ENCODE assay signal across 35 mouse cellular contexts in genomic region chr6:55328179-55328578, GRCm38 (mm10). TPM values are rescaled to one million over a fixed set of nuclear protein-coding genes. Genes with fewer than 3 reads are reported as not detected.
A peak's percentile ranks its signal among the peaks of the same experiment; 100 is the strongest.
DNase-seq lines count a peak whose midpoint lies in the region; ATAC-seq and TF ChIP-seq lines count a peak whose summit lies in the region.
"Had no signal": no experiment of that assay in that cellular context is flagged by ENCODE, and none has a peak within 500 bp of the region (broad histone marks: within the 10 kb centered on the region; RNA-seq: fewer than 3 reads in every experiment).

No protein-coding gene starts in this region.

- intact Hi-C loops in heart, adult 2 months (cut with DNase I): no loop called here

- peak overlapping the region; percentile 6; the same call in 1 of the 2 replicates for H3K27ac ChIP-seq in heart, embryonic 15.5 days
- H3K27ac ChIP-seq in heart, adult 2 months: no peak overlapping the region; the same call in 1 of the 2 replicates
- H3K27ac ChIP-seq in kidney, adult 2 months (ENCODE audit: insufficient read depth, low read depth, low read length): peak overlapping the region; percentile 75
- H3K27ac ChIP-seq in kidney, embryonic 14.5 days (ENCODE audit: low read depth, low read length): no peak overlapping the region
- H3K27ac ChIP-seq in lung, postnatal 0 days (ENCODE audit: low read length): peak overlapping the region; percentile 29
- H3K27ac ChIP-seq: embryonic facial prominence, embryonic 13.5 days; forebrain, embryonic 10.5 days; hindbrain, embryonic 10.5 days; hindbrain, embryonic 15.5 days; liver, embryonic 12.5 days; midbrain, embryonic 13.5 days had no signal

- peaks cover 11% of the 10 kb centered on the region; the same call in 1 of the 2 replicates for H3K27me3 ChIP-seq in heart, embryonic 15.5 days
- no peaks in the 10 kb centered on the region for H3K27me3 ChIP-seq in heart, adult 2 months (ENCODE audit: control insufficient read depth, insufficient read depth, low read length)
- no peaks in the 10 kb centered on the region for H3K27me3 ChIP-seq in kidney, adult 2 months (replicated peaks; ENCODE audit: control insufficient read depth, insufficient read depth, low read length)
- no peaks in the 10 kb centered on the region for H3K27me3 ChIP-seq in kidney, embryonic 14.5 days (ENCODE audit: control insufficient read depth, insufficient read depth, low read length)
- no peaks in the 10 kb centered on the region for H3K27me3 ChIP-seq in lung, postnatal 0 days (replicated peaks; ENCODE audit: insufficient read depth, low read length)
- H3K27me3 ChIP-seq: embryonic facial prominence, embryonic 13.5 days; hindbrain, embryonic 15.5 days; midbrain, embryonic 13.5 days had no signal

- no peak overlapping the region for H3K4me2 ChIP-seq in heart, embryonic 15.5 days
- no peak overlapping the region for H3K4me2 ChIP-seq in kidney, embryonic 14.5 days (replicated peaks; ENCODE audit: low read depth, low read length)
- H3K4me2 ChIP-seq in lung, postnatal 0 days (replicated peaks; ENCODE audit: low read depth, low read length): no peak overlapping the region
- H3K4me2 ChIP-seq: embryonic facial prominence, embryonic 13.5 days; hindbrain, embryonic 15.5 days; liver, embryonic 12.5 days; midbrain, embryonic 13.5 days had no signal

- H3K4me3 ChIP-seq in heart, embryonic 15.5 days: no peak overlapping the region
- no peak overlapping the region for H3K4me3 ChIP-seq in heart, adult 2 months
- peak overlapping the region; percentile 20; the same call in 1 of the 2 replicates for H3K4me3 ChIP-seq in kidney, adult 2 months (ENCODE audit: insufficient read depth, low read depth, low read length)
- H3K4me3 ChIP-seq in kidney, embryonic 14.5 days (ENCODE audit: low read length): no peak overlapping the region
- H3K4me3 ChIP-seq in lung, postnatal 0 days (ENCODE audit: low read depth, low read length): no peak overlapping the region
- H3K4me3 ChIP-seq: embryonic facial prominence, embryonic 13.5 days; forebrain, embryonic 10.5 days; hindbrain, embryonic 10.5 days; hindbrain, embryonic 15.5 days; liver, embryonic 12.5 days; midbrain, embryonic 13.5 days had no signal

- H3K9ac ChIP-seq in heart, embryonic 15.5 days: no peak overlapping the region
- H3K9ac ChIP-seq in heart, adult 2 months (ENCODE audit: low read depth, low read length): no peak overlapping the region
- H3K9ac ChIP-seq in kidney, embryonic 14.5 days (ENCODE audit: low read depth, low read length): no peak overlapping the region
- no peak overlapping the region for H3K9ac ChIP-seq in lung, postnatal 0 days (replicated peaks; ENCODE audit: low read depth)
- H3K9ac ChIP-seq: embryonic facial prominence, embryonic 13.5 days; forebrain, postnatal 0 days; hindbrain, embryonic 15.5 days; liver, embryonic 12.5 days; liver, postnatal 0 days; midbrain, embryonic 13.5 days had no signal

- H3K4me1 ChIP-seq in heart, embryonic 15.5 days (replicated peaks): peaks cover 41% of the 10 kb centered on the region
- H3K4me1 ChIP-seq in heart, adult 2 months (ENCODE audit: control insufficient read depth, insufficient read depth, low read length): peaks cover 10% of the 10 kb centered on the region
- peaks cover 30% of the 10 kb centered on the region for H3K4me1 ChIP-seq in kidney, adult 2 months (ENCODE audit: control insufficient read depth, insufficient read depth, low read length)
- H3K4me1 ChIP-seq in kidney, embryonic 14.5 days (ENCODE audit: control insufficient read depth, insufficient read depth, low read length): no peaks in the 10 kb centered on the region
- peaks cover 23% of the 10 kb centered on the region for H3K4me1 ChIP-seq in lung, postnatal 0 days (ENCODE audit: insufficient read depth, low read depth, low read length)

- H3K36me3 ChIP-seq in heart, embryonic 15.5 days: no peaks in the 10 kb centered on the region
- H3K36me3 ChIP-seq in heart, adult 2 months (ENCODE audit: control insufficient read depth, insufficient read depth, low read length): no peaks in the 10 kb centered on the region
- no peaks in the 10 kb centered on the region for H3K36me3 ChIP-seq in kidney, adult 2 months (ENCODE audit: control insufficient read depth, insufficient read depth, low read length)
- H3K36me3 ChIP-seq in kidney, embryonic 14.5 days (ENCODE audit: control insufficient read depth, insufficient read depth, low read length): no peaks in the 10 kb centered on the region
- H3K36me3 ChIP-seq in lung, postnatal 0 days (ENCODE audit: insufficient read depth, low read length): no peaks in the 10 kb centered on the region
- H3K36me3 ChIP-seq: embryonic facial prominence, embryonic 13.5 days; forebrain, embryonic 10.5 days; hindbrain, embryonic 10.5 days; hindbrain, embryonic 15.5 days; liver, embryonic 12.5 days; midbrain, embryonic 13.5 days had no signal

- TF ChIP-seq EP300 in heart, adult 2 months (IDR thresholded peaks at IDR 0.05; ENCODE audit: insufficient read depth, low read depth, low read length): no peak
- no peak for TF ChIP-seq EP300 in lung, postnatal 0 days (IDR thresholded peaks at IDR 0.05)

- H3K79me2 ChIP-seq in heart, adult 2 months (replicated peaks; ENCODE audit: control insufficient read depth, insufficient read depth, low read length): no peaks in the 10 kb centered on the region

- no peak for TF ChIP-seq POLR2A in heart, adult 2 months (IDR thresholded peaks at IDR 0.05; ENCODE audit: insufficient read depth, low read depth, low read length)
- TF ChIP-seq POLR2A in kidney, adult 2 months (IDR thresholded peaks at IDR 0.05; ENCODE audit: low read depth, low read length): no peak

- no peaks in the 10 kb centered on the region for H3K9me3 ChIP-seq in heart, embryonic 15.5 days (replicated peaks)
- H3K9me3 ChIP-seq in kidney, embryonic 14.5 days (ENCODE audit: control insufficient read depth, low read length): no peaks in the 10 kb centered on the region
- H3K9me3 ChIP-seq in lung, postnatal 0 days (ENCODE audit: low read length): no peaks in the 10 kb centered on the region
- H3K9me3 ChIP-seq: embryonic facial prominence, embryonic 13.5 days; forebrain, embryonic 10.5 days; hindbrain, embryonic 10.5 days; hindbrain, embryonic 15.5 days; liver, embryonic 12.5 days; midbrain, embryonic 13.5 days had no signal

- WGBS in heart, embryonic 15.5 days: 49% methylated on average over 4 of the region's 4 CpGs
- 73% methylated on average over 4 of the region's 4 CpGs for WGBS in heart, adult 2 months
- 50% methylated on average over 4 of the region's 4 CpGs for WGBS in kidney, adult 2 months
- 74% methylated on average over 4 of the region's 4 CpGs for WGBS in kidney, embryonic 14.5 days
- 57% methylated on average over 4 of the region's 4 CpGs for WGBS in lung, postnatal 0 days

- ATAC-seq in heart, embryonic 15.5 days (replicated peaks; ENCODE audit: insufficient number of reproducible peaks, insufficient read depth, low FRiP score, low read depth): no peak
- no peak for ATAC-seq in kidney, embryonic 14.5 days (ENCODE audit: low FRiP score, low TSS enrichment)
- no peak for ATAC-seq in lung, postnatal 0 days
- ATAC-seq: CD4-positive, CD25-positive, alpha-beta regulatory T cell, adult 4 months; forebrain, postnatal 0 days; inflammation-experienced regulatory T-cells, adult 6 months; liver, embryonic 12.5 days; liver, postnatal 0 days; midbrain, embryonic 13.5 days had no signal

- no peak for TF ChIP-seq CTCF in heart, adult 2 months (IDR thresholded peaks at IDR 0.05)
- no peak for TF ChIP-seq CTCF in kidney, adult 2 months (conservative IDR thresholded peaks at IDR 0.05; ENCODE audit: insufficient read depth, insufficient read length, low read depth, low read length)
- TF ChIP-seq CTCF in lung, postnatal 0 days (IDR thresholded peaks at IDR 0.05): no peak

- no peak for DNase-seq in heart, adult 2 months
- DNase-seq in kidney, adult 2 months: peak; percentile 93
- no peak for DNase-seq in lung, postnatal 0 days (ENCODE audit: low spot score)
- no peak for DNase-seq in lung, adult 18-20 months
- DNase-seq in yolk sac, embryonic 10.5 days (ENCODE audit: low spot score): peak; percentile 70
- DNase-seq in cerebellum, postnatal 25 days: no peak
- DNase-seq: adrenal gland, postnatal 14 days; cerebellum, adult 11 months; cerebellum, adult 9-10 months; forebrain, postnatal 0 days; gastrocnemius, postnatal 10 days; heart, postnatal 10 days; layer of hippocampus, postnatal 36 days; left cerebral cortex, postnatal 4 days; liver, postnatal 0 days; lung, postnatal 36 days; thymus, postnatal 4 days had no signal

RNA-seq across cellular contexts. Expression of gene Aqp1, which starts 8.1 kb away (rescaled TPM):
- 42.8 and 51.1 TPM in 2 replicates for polyA plus RNA-seq in heart, embryonic 15.5 days (2015; fragmentation: Nextera tagmentation; extraction: Ambion mirVana)
- 100 to 1,000 TPM; 377 to 449 TPM for total RNA-seq in heart, adult 2 months (2021)
- polyA plus RNA-seq in heart, adult 2 months (2012; rRNA removed): 433 and 638 TPM in 2 replicates
- 1,148 and 1,467 TPM in 2 replicates for polyA plus RNA-seq in kidney, adult 2 months (2012; rRNA removed)
- 2.8 and 5.5 TPM in 2 replicates for polyA plus RNA-seq in kidney, embryonic 14.5 days (2014; fragmentation: Nextera tagmentation; extraction: Ambion mirVana)
- 514 and 711 TPM in 2 replicates for polyA plus RNA-seq in lung, postnatal 0 days (2015; fragmentation: Nextera tagmentation; extraction: Ambion mirVana)
- total RNA-seq: monocyte, adult 5-6 weeks had no signal
- polyA plus RNA-seq: CD4-positive, CD25-positive, alpha-beta regulatory T cell, adult 4 months; inflammation-experienced regulatory T-cells, adult 6 months had no signal

RNA-seq across cellular contexts. Expression of gene Ghrhr, which starts 47.9 kb away (rescaled TPM):
- not detected in 2 replicates for polyA plus RNA-seq in heart, embryonic 15.5 days (2015; fragmentation: Nextera tagmentation; extraction: Ambion mirVana)
- not detected for total RNA-seq in heart, adult 2 months (2021)
- polyA plus RNA-seq in heart, adult 2 months (2012; rRNA removed): not detected in 2 replicates
- polyA plus RNA-seq in kidney, adult 2 months (2012; rRNA removed): 0.36 and 0.61 TPM in 2 replicates
- polyA plus RNA-seq in kidney, embryonic 14.5 days (2014; fragmentation: Nextera tagmentation; extraction: Ambion mirVana): not detected in 2 replicates
- 0.12 TPM in 1 of 2 replicates, not detected in the other for polyA plus RNA-seq in lung, postnatal 0 days (2015; fragmentation: Nextera tagmentation; extraction: Ambion mirVana)
- total RNA-seq: adrenal gland, postnatal 14 days; common myeloid progenitor, adult 5-6 weeks; forebrain, postnatal 0 days; gastrocnemius, postnatal 10 days; granulocyte monocyte progenitor cell, adult 5-6 weeks; heart, postnatal 10 days; layer of hippocampus, postnatal 36 days; left cerebral cortex, postnatal 4 days; megakaryocyte-erythroid progenitor cell, adult 5-6 weeks; monocyte, adult 5-6 weeks had no signal
- polyA plus RNA-seq: CD4-positive, CD25-positive, alpha-beta regulatory T cell, adult 4 months; embryonic facial prominence, embryonic 13.5 days; forebrain, embryonic 10.5 days; forebrain, postnatal 0 days; hindbrain, embryonic 10.5 days; hindbrain, embryonic 15.5 days; inflammation-experienced regulatory T-cells, adult 6 months; limb, embryonic 14.5 days; liver, embryonic 12.5 days; midbrain, embryonic 13.5 days; neural tube, embryonic 14.5 days; stomach, embryonic 14.5 days; testis, adult 2 months had no signal

Comparison
In these comparisons a context has a peak if more than half of its experiments do, and no peak if none do; other contexts are left out.
1. H3K27ac ChIP-seq: peak in heart, embryonic 15.5 days (single experiment), kidney, adult 2 months (single experiment) and lung, postnatal 0 days (single experiment); none in heart, adult 2 months (single experiment) and kidney, embryonic 14.5 days (single experiment).
2. DNase-seq: peak in kidney, adult 2 months (single experiment) and yolk sac, embryonic 10.5 days (single experiment); none in heart, adult 2 months (0 of 2), lung, postnatal 0 days (single experiment), lung, adult 18-20 months (0 of 2) and cerebellum, postnatal 25 days (0 of 2).